Mouse (Mus musculus) hindbrain, embryonic 14.5 days (tissue): ENCODE results near the gene Slc24a2. TPM values are rescaled to one million over a fixed set of nuclear protein-coding genes. Genes with fewer than 3 reads are reported as not detected.

Experiments
- ATAC-seq: fragments of 200-750 bp; cut with Nextera tagmentation; 2 replicates; pipeline ENCODE4 v1.8.0; 2017; ENCODE audit warnings: moderate number of reproducible peaks, mild to moderate bottlenecking, moderate TSS enrichment, moderate library complexity; ENCODE audit not compliant: low FRiP score
- DNase-seq: peaks from one replicate; pipeline ENCODE4 v3.0.0-alpha.2; 2015; ENCODE audit warnings: low spot score
- H3K27ac ChIP-seq: fragments of 300-500 bp; sonication (generic); 2 replicates; pipeline ENCODE4 v1.5.1; 2014; ENCODE audit warnings: mild to moderate bottlenecking, moderate library complexity
- H3K27me3 ChIP-seq: fragments of 300-500 bp; sonication (generic); 2 replicates; pipeline ENCODE4 v1.6.1; 2014; ENCODE audit warnings: mild to moderate bottlenecking, low read length, mixed read lengths; ENCODE audit not compliant: control insufficient read depth, insufficient read depth
- H3K36me3 ChIP-seq: fragments of 300-500 bp; sonication (generic); replicated peaks from 2 replicates; pipeline ENCODE4 v1.6.1; 2014; ENCODE audit not compliant: control insufficient read depth, insufficient read depth
- H3K4me1 ChIP-seq: fragments of 300-500 bp; sonication (generic); replicated peaks from 2 replicates; pipeline ENCODE4 v1.6.1; 2014; ENCODE audit warnings: antibody characterized with exemption, low read length, mixed read lengths; ENCODE audit not compliant: control insufficient read depth, insufficient read depth
- H3K4me2 ChIP-seq: fragments of 300-500 bp; sonication (generic); replicated peaks from 2 replicates; pipeline ENCODE4 v1.6.1; 2014; ENCODE audit warnings: mild to moderate bottlenecking, moderate library complexity
- H3K4me3 ChIP-seq: fragments of 300-500 bp; sonication (generic); replicated peaks from 2 replicates; pipeline ENCODE4 v1.5.1; 2014; ENCODE audit warnings: mild to moderate bottlenecking, low read length
- H3K9ac ChIP-seq: fragments of 300-500 bp; sonication (generic); 2 replicates; pipeline ENCODE4 v1.6.1; 2014
- H3K9me3 ChIP-seq: fragments of 300-500 bp; sonication (generic); 2 replicates; pipeline ENCODE4 v1.6.1; 2016; ENCODE audit warnings: low read length; ENCODE audit not compliant: control insufficient read depth
- WGBS: fragments of 180-500 bp; shearing (Covaris S2); extraction: QIAGEN DNeasy Blood & Tissue Kit; methylation state at CpG from one replicate; pipeline ENCODE4 v1.1.7; 2014; 5-methylcytosine and 5-hydroxymethylcytosine counted together
- polyA plus RNA-seq: library from polyadenylated mRNA; unstranded; fragments of >200 nt; fragmentation: Nextera tagmentation; extraction: Ambion mirVana; gene quantifications from 2 replicates; pipeline ENCODE4 v1.2.1, GENCODE M21; 2014

The Slc24a2 gene
- polyA plus RNA-seq, 1 experiment from 2014 or later = 5.7 TPM

DNA sequence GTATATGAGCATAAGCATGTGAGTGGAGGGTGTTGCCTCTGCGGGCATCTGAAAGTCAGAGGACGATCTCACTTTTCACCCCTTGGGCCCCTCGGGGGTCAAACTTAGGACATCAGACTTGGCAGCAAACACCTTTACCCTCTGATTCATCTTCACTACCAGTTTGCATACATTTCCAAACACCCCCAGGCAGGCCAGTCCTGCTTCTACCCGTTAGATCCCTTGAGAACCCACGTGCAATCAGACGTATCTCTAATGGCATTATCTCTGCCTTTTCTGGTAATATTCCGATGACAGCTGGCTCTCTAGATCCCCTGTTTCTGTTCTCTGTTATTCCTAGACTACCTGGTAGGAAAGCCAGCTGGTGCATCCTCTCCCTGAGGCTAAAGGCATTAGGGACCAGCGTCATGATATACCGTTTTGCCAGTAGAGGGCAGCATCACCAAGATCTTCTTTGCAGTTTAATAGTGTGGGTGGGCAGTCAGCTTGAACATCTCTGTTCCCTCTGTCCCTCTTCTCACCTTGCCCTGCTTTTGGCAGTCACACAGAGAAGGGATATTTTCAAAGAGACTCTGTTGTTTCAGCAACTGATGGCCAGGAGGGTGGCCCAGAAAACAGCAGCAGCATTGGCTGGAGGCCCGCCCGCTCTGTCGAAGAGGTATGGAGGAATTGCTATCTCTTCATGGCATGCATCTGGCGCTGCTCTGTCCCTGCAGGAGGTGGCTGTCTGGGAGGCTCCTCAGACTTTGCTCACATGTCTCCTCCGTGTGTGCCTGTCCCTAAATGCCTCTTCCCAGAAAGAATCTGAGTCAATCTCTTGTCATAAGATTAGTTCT, 272.5 kb downstream of the Slc24a2 start:
- ATAC-seq (peak; percentile 86), DNase-seq (peak; percentile 90)
- no peaks in the 10 kb centered on the region for H3K27me3 ChIP-seq
- peak overlapping the region; percentile 0; the same call in 1 of the 2 replicates for H3K27ac ChIP-seq
- H3K4me2 ChIP-seq = peak overlapping the region; percentile 36
- H3K36me3 ChIP-seq = no peaks in the 10 kb centered on the region
- H3K9ac ChIP-seq = no peak overlapping the region
- no peak overlapping the region for H3K4me3 ChIP-seq
- H3K4me1 ChIP-seq = no peaks in the 10 kb centered on the region
- no peaks in the 10 kb centered on the region for H3K9me3 ChIP-seq
- 40% methylated on average over 14 of the region's 14 CpGs for WGBS

DNA sequence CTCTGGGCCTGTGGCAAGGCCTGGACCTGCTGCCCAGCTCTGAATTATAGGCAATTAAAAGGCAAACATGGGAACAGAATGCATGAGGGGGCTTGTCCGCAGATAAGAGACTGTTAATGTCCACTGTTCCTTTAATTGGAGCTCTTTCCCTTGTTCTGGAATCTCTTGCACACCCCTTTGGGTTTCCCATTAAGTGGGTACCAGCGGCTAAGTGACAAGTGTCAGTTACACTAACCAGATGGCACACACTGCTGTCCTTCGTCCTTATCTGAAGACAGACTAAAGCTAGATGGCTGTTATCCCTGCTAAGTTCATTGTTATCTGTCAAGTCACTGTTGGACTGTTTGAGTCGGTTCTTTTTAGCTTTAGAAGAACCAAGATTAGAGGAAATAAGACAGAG, 274.8 kb downstream of the Slc24a2 start:
- Histone ChIP-seq H3K27ac (no peak overlapping the region), H3K4me1 (no peaks in the 10 kb centered on the region), H3K4me2 (no peak overlapping the region), H3K9me3 (no peaks in the 10 kb centered on the region), H3K4me3 (no peak overlapping the region), H3K36me3 (no peaks in the 10 kb centered on the region), H3K9ac (no peak overlapping the region), H3K27me3 (no peaks in the 10 kb centered on the region)
- no peak for DNase-seq
- ATAC-seq = no peak
- 83% methylated on average over 4 of the region's 4 CpGs for WGBS

GRCm38 (mm10) chr4:86953519-86953918, 276.8 kb downstream of the Slc24a2 start:
- no peaks in the 10 kb centered on the region for H3K9me3 ChIP-seq
- no peak overlapping the region for H3K4me2 ChIP-seq
- H3K4me3 ChIP-seq = no peak overlapping the region
- no peaks in the 10 kb centered on the region for H3K27me3 ChIP-seq
- H3K27ac ChIP-seq = no peak overlapping the region
- DNase-seq (no peak), ATAC-seq (no peak)
- H3K9ac ChIP-seq = no peak overlapping the region
- H3K36me3 ChIP-seq = no peaks in the 10 kb centered on the region
- H3K4me1 ChIP-seq = no peaks in the 10 kb centered on the region
- WGBS = 31% methylated on average over 5 of the region's 5 CpGs

GRCm38 (mm10) chr4:86948794-86949193, 281.5 kb downstream of the Slc24a2 start:
- no peak for DNase-seq
- H3K27ac ChIP-seq = no peak overlapping the region
- ATAC-seq = no peak
- no peak overlapping the region for H3K4me2 ChIP-seq
- no peaks in the 10 kb centered on the region for H3K36me3 ChIP-seq
- H3K4me3 ChIP-seq = no peak overlapping the region
- no peaks in the 10 kb centered on the region for H3K4me1 ChIP-seq
- no peaks in the 10 kb centered on the region for H3K9me3 ChIP-seq
- H3K9ac ChIP-seq = no peak overlapping the region
- WGBS = 96% methylated on average over 1 of the region's 1 CpGs
- no peaks in the 10 kb centered on the region for H3K27me3 ChIP-seq

DNA sequence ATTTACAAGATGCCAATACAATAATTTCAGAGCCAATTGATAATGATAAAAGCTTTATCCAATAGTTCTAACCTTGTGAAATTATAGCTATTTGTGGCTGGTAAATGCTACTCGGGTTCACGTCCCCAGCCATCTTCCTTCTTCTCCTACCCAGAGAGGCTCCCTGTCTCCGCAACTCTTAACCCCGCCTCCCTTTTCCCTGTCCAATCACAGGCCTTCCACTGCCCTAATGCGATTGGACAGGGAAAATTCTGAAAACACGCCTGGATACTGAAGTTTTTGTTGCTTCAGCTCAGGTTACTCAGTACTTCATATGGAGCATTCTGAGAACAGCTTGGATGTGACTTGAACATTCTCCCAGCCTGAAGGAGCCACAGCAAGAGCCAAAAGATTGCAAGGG, 287.0 kb downstream of the Slc24a2 start:
- Histone ChIP-seq H3K9me3 (no peaks in the 10 kb centered on the region), H3K27ac (no peak overlapping the region), H3K9ac (no peak overlapping the region), H3K36me3 (no peaks in the 10 kb centered on the region), H3K4me3 (no peak overlapping the region), H3K27me3 (no peaks in the 10 kb centered on the region), H3K4me1 (no peaks in the 10 kb centered on the region), H3K4me2 (no peak overlapping the region)
- ATAC-seq (no peak), DNase-seq (no peak)
- WGBS = 62% methylated on average over 6 of the region's 6 CpGs

DNA sequence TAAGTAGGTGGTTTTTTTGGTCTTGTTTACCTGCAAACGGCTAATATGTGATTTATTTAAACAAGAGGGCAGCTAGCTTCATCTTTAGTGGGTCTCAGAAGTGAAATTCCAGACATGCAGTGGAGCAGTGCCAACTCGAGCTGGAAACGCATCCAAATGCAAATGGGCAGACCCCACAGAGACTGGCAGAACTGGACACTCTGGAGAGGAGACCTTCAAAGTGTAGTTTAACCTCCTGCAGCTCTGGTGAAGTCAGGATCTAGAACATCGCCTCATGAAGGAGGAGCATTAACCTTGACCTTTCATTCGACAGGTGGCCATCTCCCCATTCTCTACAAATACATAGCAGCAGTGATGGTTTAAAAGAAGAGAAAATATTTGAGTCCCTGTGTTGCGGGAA, 287.6 kb downstream of the Slc24a2 start:
- H3K4me1 ChIP-seq = no peaks in the 10 kb centered on the region
- no peaks in the 10 kb centered on the region for H3K27me3 ChIP-seq
- H3K36me3 ChIP-seq = no peaks in the 10 kb centered on the region
- H3K4me3 ChIP-seq = no peak overlapping the region
- no peak overlapping the region for H3K27ac ChIP-seq
- no peak overlapping the region for H3K9ac ChIP-seq
- ATAC-seq (no peak), DNase-seq (no peak)
- H3K4me2 ChIP-seq = no peak overlapping the region
- WGBS = 78% methylated on average over 6 of the region's 6 CpGs
- no peaks in the 10 kb centered on the region for H3K9me3 ChIP-seq

DNA sequence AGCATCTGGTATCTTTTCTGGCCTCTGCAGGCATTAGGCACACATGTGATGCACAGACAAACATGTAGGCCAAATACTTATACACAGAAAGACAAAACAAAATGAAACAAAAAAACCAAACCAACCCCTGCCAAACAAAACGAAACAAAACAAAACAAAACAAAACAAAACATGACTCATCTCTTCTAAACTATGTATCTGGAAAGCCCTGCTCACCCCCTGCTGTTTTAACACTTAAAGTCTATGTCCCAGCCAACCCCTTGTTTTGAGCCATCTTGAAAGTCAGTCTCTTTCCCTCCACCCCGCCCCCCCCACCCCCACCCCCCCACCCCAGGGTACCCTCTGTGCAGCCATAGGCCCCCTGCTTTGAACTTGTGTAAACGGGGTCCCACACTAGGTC, 293.6 kb downstream of the Slc24a2 start:
- no peak overlapping the region for H3K9ac ChIP-seq
- no peak overlapping the region for H3K4me2 ChIP-seq
- DNase-seq = no peak
- H3K4me3 ChIP-seq = no peak overlapping the region
- no peaks in the 10 kb centered on the region for H3K4me1 ChIP-seq
- H3K9me3 ChIP-seq = no peaks in the 10 kb centered on the region
- H3K27ac ChIP-seq = no peak overlapping the region
- ATAC-seq = no peak
- no peaks in the 10 kb centered on the region for H3K36me3 ChIP-seq
- H3K27me3 ChIP-seq = no peaks in the 10 kb centered on the region
- 68% methylated on average over 3 of the region's 3 CpGs for WGBS

DNA sequence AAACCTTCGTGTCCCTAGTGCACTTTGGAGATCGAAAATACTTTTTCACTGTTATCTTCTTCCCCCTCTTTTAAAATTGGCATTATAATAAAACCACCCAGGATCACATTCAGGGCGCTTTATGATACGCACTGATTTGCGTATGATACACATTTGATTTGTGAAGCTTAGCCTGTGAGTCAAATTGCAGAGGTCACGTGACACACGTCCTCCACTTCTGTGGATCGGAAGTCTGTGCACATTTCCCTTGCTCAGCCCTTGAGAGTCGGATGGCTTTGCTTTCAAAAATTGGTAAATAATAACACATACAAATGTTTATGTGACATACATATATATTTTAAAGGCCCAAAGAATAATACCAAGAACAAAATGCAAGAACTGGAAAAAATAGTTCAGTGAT, 294.1 kb downstream of the Slc24a2 start:
- no peak overlapping the region for H3K9ac ChIP-seq
- 95% methylated on average over 9 of the region's 9 CpGs for WGBS
- no peak for DNase-seq
- no peaks in the 10 kb centered on the region for H3K36me3 ChIP-seq
- H3K27me3 ChIP-seq = no peaks in the 10 kb centered on the region
- no peak overlapping the region for H3K27ac ChIP-seq
- 0 out of 2 replicates have a peak, but pooled peaks cover 4% of the 10 kb centered on the region for H3K4me1 ChIP-seq
- no peaks in the 10 kb centered on the region for H3K9me3 ChIP-seq
- ATAC-seq = no peak
- no peak overlapping the region for H3K4me3 ChIP-seq
- no peak overlapping the region for H3K4me2 ChIP-seq
